Mouse (Mus musculus) frontal cortex, adult 2 months (tissue): ENCODE results near the gene Slc7a7. TPM values are rescaled to one million over a fixed set of nuclear protein-coding genes. Genes with fewer than 3 reads are reported as not detected.
"Not testable (repeated sequence)": the region's sequence is repeated elsewhere in the genome, so short reads cannot be mapped to it uniquely, and the experiment has no call there.

Experiments used
- DNase-seq, 2 experiments: peaks; one replicate each; pipeline ENCODE4 v3.0.0; 2022; ENCODE audit warnings: low spot score in 1 of 2; ENCODE audit errors: extremely low spot score in 1 of 2
- polyA plus RNA-seq: library from polyadenylated mRNA; depleted of rRNA; stranded (reverse); fragments of >200 nt; gene quantifications from 2 replicates; pipeline ENCODE4 v1.2.3, GENCODE M21; 2012

The Slc7a7 gene
- polyA plus RNA-seq, 1 experiment, result 2.9 TPM

DNA sequence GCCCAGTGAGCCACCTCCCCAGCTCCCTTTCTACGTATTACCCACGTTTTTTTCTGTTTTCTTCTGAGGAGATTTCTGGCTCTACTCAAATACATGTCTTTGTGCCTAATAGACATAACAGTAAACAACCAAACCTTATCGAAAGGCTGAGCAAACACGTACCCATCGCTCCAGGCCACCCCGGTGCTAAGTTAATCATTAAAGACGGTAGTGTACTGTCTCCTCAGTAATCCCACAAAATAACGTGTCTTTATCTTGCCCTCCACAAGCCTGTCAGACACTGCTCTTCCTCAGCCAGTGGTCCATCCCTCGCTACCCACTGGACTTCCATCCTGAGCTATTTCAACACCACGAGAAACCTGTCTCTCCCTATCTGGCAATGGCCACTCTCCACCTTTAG, 35.8 kb downstream of the Slc7a7 start:
- DNase-seq, result no peak

DNA sequence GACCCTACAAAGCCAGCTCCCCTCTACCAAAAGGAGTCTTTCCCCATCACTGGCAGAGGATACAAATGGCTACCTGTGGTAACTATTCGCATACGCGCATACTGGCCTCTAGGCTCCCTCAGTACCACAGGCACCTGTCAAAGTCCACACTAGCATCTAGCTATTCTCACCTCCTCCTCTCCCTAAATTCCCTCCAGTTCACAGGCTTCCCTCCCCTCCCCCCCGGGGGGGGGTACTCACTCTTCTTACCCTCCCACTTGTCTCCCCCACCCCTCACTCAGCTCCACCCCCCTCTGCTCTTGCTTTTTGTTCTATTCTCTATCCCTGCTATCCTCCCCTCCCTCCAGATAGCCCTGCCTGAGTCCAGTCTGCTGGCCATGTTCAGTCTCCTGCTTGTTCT, 37.0 kb downstream of the Slc7a7 start:
- no peak for DNase-seq

GRCm38 (mm10) chr14:54379571-54379970, 38.0 kb downstream of the Slc7a7 start:
- no peak for DNase-seq

GRCm38 (mm10) chr14:54377166-54377565, 40.4 kb downstream of the Slc7a7 start:
- no peak for DNase-seq

DNA sequence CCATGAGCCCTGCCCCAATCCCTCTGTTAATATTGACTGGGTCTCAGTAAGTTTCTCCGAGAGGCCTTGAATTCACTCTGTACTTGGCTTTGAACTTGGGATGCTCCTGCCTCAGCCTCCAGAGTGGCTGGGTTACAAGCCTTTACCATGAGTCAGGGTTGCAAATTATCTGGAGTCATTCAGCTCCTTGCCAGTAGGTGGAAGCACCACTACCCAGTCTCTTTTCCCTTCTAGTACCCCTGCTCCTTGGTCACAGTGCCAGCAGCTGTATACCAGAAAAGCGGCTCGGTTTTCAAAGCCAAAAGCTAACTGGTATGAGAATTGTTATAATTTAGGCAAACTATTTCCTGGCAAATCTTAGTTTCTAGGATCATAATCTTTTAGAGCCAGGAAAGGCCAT, 41.7 kb downstream of the Slc7a7 start:
- peak in 1 of 2 experiments; percentile 35 for DNase-seq

DNA sequence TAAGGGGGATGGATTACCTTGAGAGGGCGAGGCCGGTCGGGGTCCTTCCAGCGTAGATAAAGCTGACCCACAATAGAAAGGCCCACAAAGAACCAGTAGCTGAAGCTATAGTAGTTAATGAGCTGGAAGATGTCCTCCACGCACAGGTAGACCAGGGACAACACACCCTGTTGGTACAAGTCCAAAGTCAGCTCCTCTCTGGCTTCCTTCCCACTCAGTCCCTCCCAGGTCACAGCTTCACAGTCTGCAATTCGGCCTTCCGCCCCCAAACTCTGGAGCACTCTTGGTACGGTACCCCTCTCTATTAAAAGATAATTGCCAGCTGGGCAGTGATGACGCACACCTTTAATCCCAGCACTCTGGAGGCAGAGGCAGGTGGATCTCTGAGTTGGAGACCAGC, 44.7 kb downstream of the Slc7a7 start:
- DNase-seq, result no peak

GRCm38 (mm10) chr14:54371460-54371859, 46.1 kb downstream of the Slc7a7 start:
- no peak for DNase-seq

DNA sequence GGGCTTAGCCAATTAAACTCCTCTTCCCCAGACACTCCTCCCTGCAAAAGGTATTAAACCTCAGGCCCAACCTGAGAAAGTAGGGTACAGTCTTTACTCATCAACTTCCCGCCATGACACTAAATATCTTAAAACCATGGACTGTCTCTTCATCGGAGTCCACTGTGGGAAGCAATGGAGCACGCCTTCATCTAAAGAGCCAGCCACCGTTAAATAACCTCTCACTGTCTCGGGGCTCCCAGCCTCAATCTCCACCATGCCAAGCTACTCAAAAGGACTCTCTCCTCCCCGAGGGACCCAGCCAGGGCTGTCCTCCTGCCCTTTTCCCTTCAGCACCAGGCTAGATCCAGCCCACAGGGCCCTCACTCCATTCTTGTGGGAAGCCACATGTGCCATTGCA, 47.0 kb downstream of the Slc7a7 start:
- DNase-seq, result no peak

DNA sequence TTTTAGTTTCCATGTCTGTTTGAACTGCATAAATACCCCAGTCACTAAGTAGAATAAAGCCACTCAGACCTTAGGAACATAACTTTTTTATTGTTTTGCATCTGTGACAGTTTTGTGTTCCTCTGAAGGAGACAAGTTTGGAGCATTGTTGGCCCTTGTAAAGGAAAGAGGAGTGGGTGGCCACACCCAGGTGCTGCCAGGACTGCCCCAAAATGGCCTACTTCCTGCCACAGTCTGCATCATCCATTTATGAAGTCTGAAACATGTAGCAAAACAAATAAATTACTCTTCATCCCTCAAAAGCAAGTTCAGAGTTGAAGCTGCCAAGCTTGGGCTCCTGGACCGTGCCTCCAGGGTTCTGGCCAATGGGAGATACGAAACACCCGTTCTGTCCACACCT, 48.2 kb downstream of the Slc7a7 start:
- no peak for DNase-seq

- DNase-seq, result peak in 1 of 2 experiments; percentile 37
Measured at GRCm38 (mm10) chr14:54367429-54368060, 50.0 kb downstream of the Slc7a7 start.

DNA sequence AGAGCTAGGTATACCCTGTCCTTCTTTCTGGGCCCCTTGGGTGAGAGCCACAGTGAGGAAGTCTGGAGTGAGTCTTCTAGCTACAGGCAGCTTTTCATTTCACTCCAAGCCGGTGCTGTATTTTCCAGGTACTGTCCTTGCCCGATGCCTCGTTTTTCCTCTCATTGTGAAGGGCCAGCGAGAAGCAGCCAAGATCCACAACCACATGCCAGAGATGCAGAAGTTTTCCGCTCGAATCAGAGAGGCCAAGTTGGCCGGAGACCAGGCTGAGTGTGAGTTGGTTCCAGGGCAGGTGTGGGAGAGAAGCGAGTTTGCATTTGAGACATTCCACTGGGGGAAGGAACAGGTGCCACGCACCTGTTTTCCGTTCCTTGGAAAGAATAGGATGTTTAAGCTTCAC, 51.0 kb downstream of the Slc7a7 start:
- DNase-seq, result no peak

- no peak for DNase-seq
Measured at GRCm38 (mm10) chr14:54365026-54365645, 52.4 kb downstream of the Slc7a7 start.

- DNase-seq, result no peak
Measured at GRCm38 (mm10) chr14:54363156-54363555, 54.4 kb downstream of the Slc7a7 start.

- peak; percentile 93 to 99 for DNase-seq
Measured at GRCm38 (mm10) chr14:54360577-54361340, 56.8 kb downstream of the Slc7a7 start, which contains the start of gene Oxa1l. Oxa1l (plus strand) TSS chr14:54360834.

- no peak for DNase-seq
Measured at GRCm38 (mm10) chr14:54354406-54354805, 63.2 kb downstream of the Slc7a7 start.

GRCm38 (mm10) chr14:54352314-54352713, 65.3 kb downstream of the Slc7a7 start:
- DNase-seq, result no peak

DNA sequence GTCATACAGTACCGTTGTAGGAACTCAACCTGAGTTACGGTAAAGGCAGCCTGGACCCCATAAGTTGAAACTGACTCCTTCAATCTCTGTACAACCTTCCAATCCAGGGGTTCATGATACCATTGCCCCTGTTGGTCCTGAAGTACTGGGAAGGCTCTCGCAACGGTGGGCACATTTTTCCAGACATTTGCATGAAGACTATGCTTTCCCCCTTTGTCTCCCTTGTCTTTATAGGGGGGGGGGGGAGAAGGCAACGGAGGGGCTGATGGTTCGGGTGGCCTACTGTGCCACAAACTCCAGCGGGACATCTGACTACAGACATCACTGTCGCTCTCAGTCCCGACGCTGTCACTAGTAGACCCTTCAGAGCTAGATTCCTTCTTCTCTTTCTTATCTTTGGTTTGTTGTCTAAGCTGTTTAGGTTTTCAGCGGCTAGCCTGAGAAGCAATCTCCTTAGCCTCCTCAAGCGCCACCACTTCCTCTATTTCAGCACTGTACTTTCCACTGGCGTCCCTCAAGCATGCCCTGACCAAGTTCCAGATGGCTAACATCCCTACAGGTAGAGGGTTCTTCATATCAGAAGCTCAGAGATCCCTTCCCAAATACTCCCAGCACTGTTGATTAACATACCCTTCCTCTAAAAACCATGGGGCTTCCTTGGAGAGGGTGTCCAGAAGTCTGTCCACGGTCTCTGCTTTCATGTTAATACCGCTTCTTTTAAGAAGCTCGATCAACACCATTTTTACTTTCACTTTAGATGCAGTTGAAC, 66.6 kb downstream of the Slc7a7 start:
- not testable (repeated sequence) for DNase-seq

DNA sequence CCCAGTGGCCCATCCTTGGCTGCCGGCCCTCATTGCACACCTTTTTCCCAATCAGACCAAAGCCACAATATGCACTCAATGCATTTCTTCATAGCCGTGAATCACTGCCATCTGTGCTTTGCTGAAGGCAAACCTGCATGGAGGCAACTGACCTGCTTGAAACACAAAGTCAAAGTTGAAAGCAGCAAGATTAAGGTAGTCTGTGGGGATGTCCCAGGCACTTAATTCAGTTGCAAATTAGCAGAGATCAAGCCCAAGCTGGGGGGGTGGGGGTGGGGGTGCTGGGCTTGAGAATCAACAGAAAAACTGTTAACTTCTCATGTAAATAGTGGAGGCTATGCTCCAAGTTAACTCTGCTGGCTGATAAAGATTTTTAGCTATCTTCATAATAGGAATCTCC, 75.8 kb downstream of the Slc7a7 start:
- DNase-seq, result not testable (repeated sequence)

- DNase-seq, result no peak
Measured at GRCm38 (mm10) chr14:54340836-54341235, 76.7 kb downstream of the Slc7a7 start.

DNA sequence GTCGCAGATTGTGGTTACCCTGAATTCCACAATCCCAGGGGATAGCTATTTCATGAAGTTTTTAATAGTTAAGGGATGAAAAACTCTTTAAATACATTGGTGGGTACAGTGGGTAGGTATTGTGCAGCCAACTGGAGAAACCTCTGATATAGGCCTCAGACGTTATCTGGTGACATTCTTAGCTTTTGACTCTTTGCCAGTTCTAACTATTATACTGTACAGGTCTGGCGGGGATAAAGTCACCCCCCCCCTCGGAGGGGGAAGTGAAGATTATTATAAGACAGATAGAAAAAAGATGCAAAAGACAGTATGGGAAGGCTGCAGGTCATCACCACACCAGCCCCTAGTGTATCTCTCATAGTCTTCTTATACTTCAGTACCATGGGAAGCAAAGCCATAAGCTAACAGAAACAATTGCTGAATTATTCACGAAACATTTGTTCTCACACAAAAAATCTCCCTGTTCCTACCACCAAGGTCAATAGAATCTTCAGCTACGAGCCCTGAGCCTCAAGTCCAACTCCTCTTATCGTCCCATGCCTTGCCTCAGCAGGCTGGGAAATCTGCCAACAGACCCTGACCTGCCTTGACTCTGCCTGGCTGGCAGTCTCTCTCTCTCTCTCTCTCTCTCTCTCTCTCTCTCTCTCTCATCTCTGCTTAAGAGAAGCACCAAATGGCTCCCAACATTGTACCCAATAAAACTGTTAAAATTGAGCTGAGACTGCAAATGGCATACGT, 84.0 kb downstream of the Slc7a7 start:
- DNase-seq, result no peak
